Mouse (Mus musculus) E14TG2a.4 (cell line): ENCODE measurements around the gene Ctns.
A peak's percentile ranks its signal among the peaks of the same experiment; 100 is the strongest.

Source experiments
- CTCF ChIP-seq: conservative IDR thresholded peaks from 2 replicates; pipeline ENCODE4 v1.5.1; 2014; ENCODE audit warnings: low read length
- NANOG ChIP-seq: IDR thresholded peaks from 2 replicates; pipeline ENCODE4 v1.6.1; 2014; ENCODE audit warnings: borderline replicate concordance, low read length, mixed read lengths

GRCm38 (mm10) chr11:73223966-73224365 is 25.1 kb upstream of the Ctns start:
- TF ChIP-seq CTCF, result peak; percentile 13; the same call in 1 of the 2 replicates
- no peak for TF ChIP-seq NANOG
